Mouse (Mus musculus) embryo, embryonic 10.5 days (tissue): Measurements from ENCODE around the gene Zfp637.
"Not testable (repeated sequence)": the region's sequence is repeated elsewhere in the genome, so short reads cannot be mapped to it uniquely, and the experiment has no call there.

Experiments
- DNase-seq: peaks from one replicate; pipeline ENCODE4 v3.0.0-alpha.2; 2015; ENCODE audit warnings: low spot score

Zfp637 gene

GRCm38 (mm10) chr6:117840686-117841510 lies at the start of gene Zfp637:
TSS of gene Zfp637 (plus strand) at chr6:117841180.
- DNase-seq: peak; percentile 98

- DNase-seq: no peak
Measured at GRCm38 (mm10) chr6:117795251-117795650, 45.7 kb upstream of the Zfp637 start.

DNA sequence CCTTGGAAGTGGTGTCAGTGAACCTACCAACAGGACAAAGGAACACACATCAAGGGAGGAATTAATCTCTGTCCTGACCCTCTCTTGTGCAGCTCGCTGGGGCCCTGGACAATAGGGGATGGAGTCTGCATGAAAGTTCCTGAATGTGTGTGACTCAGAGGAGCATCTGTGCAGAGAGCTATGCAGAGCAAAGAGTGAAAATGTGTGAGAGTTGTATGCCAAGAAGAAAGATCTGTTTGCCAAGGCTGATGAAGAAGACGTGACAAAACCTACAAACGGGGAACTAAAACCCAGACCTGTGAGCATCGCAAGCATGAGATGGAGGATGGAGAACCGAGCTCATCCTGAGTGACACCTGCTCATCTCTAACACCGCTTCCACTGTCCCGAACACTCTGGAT lies 40.2 kb upstream of the Zfp637 start:
- no peak for DNase-seq

DNA sequence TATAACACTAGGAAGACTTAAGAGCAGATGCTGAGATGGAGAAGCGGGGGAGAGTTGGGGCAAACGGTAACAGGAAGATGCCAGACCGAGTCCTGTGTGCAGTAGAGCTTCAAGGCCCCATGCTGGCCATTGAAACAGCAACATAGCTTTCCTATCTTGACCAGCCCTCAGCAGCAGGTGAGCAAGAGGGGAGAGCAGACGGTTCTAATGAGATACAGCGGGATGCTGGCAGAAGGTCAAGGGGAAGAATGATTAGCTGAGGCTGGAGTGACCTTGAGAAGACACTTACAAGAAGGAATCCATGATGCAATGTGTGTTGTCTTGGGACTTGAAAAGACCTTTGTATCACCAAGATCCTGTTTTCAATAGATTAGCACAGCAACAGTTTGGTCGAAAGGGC lies 39.2 kb upstream of the Zfp637 start:
- no peak for DNase-seq

GRCm38 (mm10) chr6:117807756-117808155 lies 33.2 kb upstream of the Zfp637 start:
- DNase-seq: no peak

DNA sequence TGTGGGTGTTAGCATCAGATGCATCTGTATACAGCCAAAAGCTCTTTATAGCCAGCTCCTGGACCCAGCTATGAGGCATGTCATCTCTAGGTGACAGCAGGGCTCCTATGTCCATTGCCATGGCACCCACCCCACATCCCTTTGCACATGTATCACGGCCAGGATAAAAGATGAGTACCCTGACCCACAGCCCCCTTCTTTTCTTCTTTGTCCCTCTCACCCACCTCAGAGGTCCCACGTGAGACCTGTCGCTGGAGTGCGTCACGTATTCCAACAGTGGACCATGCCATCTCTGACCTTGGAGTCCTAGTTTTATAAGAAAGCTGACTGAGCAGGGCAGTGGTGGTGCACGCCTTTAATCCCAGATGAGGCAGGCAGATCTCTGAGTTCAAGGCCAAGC lies 31.2 kb upstream of the Zfp637 start:
- no peak for DNase-seq

- DNase-seq: no peak
Measured at GRCm38 (mm10) chr6:117810717-117811116, 30.3 kb upstream of the Zfp637 start.

DNA sequence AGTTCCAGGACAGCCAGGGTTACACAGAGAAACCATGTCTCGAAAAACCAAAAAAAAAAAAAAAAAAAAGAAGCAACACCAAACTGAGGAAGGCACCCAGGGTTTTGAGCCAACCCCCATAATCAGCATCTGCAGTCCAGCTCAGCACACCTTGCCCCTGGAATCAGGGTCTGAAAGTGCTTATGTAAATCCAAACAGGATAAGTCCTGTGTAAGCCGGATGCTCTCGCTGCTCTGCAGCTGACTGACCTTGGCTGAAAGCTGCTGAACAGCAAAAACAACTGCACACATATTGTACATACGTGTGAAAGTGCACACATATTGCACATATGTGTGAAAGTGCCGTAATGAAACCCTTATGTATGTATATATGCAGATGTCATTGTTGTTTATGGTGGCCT lies 29.7 kb upstream of the Zfp637 start:
- DNase-seq: no peak

DNA sequence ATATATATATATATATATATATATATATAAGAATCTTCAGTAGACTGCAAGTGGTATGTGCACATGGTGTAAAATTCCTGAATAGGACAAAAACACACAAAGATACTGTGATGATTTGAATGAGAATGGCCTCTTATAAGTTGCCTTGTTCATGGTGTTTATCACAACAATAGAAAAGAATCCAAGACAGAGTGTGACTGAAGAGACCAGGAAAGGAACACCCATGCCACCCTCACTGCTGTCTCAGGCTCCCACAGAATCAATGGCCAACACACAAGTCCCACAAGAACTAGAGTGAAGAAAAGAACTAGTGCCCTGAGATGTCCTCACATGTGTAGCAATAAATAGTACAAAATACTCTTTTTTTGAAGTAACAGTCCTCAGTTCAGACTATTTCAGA lies 26.3 kb upstream of the Zfp637 start:
- no peak for DNase-seq

GRCm38 (mm10) chr6:117817108-117817541 lies 23.9 kb upstream of the Zfp637 start:
- DNase-seq: no peak

- no peak for DNase-seq
Measured at GRCm38 (mm10) chr6:117820327-117820726, 20.7 kb upstream of the Zfp637 start.

DNA sequence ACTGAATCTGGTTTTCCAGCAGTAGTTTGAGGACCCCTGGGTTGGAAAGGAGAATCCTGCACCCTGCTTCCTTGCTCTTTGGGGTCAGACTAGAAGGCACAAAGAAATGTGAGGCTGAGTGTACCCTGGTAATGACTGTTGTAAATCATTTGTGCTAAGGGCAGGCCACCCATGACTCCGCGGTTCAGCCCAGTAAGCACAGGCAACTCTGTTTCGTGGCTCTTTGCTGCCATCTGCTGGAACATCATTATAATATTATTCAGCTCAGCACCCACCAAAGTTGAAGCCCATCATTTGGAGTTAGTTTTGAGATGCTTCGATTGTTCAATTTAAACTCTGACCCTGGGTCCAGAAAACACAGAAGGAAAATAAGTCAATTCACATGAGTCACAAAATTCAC lies 15.6 kb upstream of the Zfp637 start:
- peak; percentile 92 for DNase-seq

- DNase-seq: peak; percentile 87
Measured at GRCm38 (mm10) chr6:117828273-117828672, 12.7 kb upstream of the Zfp637 start.

- peak; percentile 58 for DNase-seq
Measured at GRCm38 (mm10) chr6:117841511-117841955, 553 bp downstream of the Zfp637 start.

GRCm38 (mm10) chr6:117844597-117844996 lies 3.6 kb downstream of the Zfp637 start:
- DNase-seq: no peak

GRCm38 (mm10) chr6:117846671-117847070 lies 5.7 kb downstream of the Zfp637 start:
- DNase-seq: not testable (repeated sequence)

GRCm38 (mm10) chr6:117847772-117848171 lies 6.8 kb downstream of the Zfp637 start:
- DNase-seq: no peak

- no peak for DNase-seq
Measured at GRCm38 (mm10) chr6:117848577-117848976, 7.6 kb downstream of the Zfp637 start.

GRCm38 (mm10) chr6:117851747-117852146 lies 10.8 kb downstream of the Zfp637 start:
- no peak for DNase-seq

DNA sequence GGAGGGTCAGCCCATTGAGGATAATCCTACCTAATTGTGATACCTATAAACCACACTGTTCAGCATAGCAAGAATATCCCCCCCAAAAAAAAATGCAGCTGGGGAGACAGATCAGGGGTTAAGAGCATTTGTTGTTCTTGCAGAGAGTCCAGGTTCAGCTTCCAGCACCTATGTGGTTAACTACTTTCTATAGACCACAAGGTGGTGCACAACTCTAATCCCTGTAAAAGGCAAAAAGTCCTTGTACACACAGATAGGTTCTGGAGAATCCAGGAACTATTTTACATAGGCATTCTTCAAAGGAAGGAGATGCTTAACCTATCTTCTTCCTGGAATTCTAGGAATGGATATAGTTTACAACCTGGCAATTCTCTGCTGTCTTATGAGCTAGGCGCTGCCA lies 17.0 kb downstream of the Zfp637 start:
- DNase-seq: no peak

DNA sequence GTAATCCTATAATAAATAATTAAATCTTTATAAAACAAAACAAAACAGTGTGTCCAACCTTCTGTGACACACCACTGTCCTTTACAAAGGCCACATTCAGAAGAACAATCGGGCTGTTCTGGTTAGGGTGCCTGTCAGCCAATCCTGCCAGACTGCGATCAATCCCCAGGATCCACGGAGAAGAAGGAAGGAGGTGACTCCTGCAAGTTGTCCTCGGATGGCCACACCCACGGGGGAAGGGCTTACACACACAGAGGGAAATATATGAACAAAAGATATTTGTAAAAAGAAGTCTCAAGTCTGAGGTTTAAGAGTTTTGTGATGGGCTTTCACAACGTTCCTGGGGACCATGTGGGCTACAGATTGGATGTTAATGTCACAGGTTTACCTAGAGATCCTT lies 20.9 kb downstream of the Zfp637 start, which contains the start of gene Zfp239:
Gene Zfp239, plus strand, starts transcription at position 253 of the 400 bp plus-strand sequence.
- no peak for DNase-seq

DNA sequence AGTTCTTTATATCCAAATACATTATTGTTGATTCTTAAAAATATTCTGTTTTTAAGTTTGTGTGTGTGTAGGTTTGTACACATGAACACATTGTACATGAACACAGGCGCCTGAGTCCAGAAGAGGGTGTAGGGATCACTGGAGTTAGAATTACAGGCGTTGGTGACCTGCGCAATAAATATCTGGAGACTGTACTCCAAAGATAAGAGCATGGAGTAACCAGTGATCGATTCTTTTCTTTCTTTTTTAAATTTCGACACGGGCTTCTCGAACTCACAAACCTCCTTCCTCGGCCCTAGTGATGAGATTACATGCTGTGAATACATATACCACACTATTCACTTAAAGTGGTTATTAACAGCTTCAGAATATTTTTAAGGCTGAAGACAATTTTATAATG lies 21.5 kb downstream of the Zfp637 start:
- no peak for DNase-seq

- DNase-seq: peak; percentile 87
Measured at GRCm38 (mm10) chr6:117862899-117863620, 22.1 kb downstream of the Zfp637 start.
